Mouse (Mus musculus) MN1 (cell line): ENCODE results near the gene Zscan4-ps2.
"Not testable (repeated sequence)": the region's sequence is repeated elsewhere in the genome, so short reads cannot be mapped to it uniquely, and the experiment has no call there.

ENCODE experiments used
- DNase-seq: peaks from one replicate; pipeline ENCODE4 v3.0.0-alpha.2; 2016; ENCODE audit warnings: low spot score

Zscan4-ps2 gene

GRCm38 (mm10) chr7:11514010-11514409 is at the start of gene Zscan4-ps2:
Gene Zscan4-ps2 (plus strand): TSS chr7:11514310.
- not testable (repeated sequence) for DNase-seq
